In genomic region chr17:47629717-47630677, GRCm38 (mm10) we compare ENCODE assay signal across 8 mouse cellular contexts. TPM values are rescaled to one million over a fixed set of nuclear protein-coding genes. Genes with fewer than 3 reads are reported as not detected.
DNase-seq lines count a peak whose midpoint lies in the region; ATAC-seq and TF ChIP-seq lines count a peak whose summit lies in the region.

No protein-coding gene starts in this region.

- peak; percentile 37 for DNase-seq in urinary bladder, postnatal 14 days (ENCODE audit: low spot score)
- no peak for DNase-seq in urinary bladder, postnatal 36 days (ENCODE audit: low spot score in 2 of 2)
- peak; percentile 28 to 36 for DNase-seq in heart, adult 9 months (ENCODE audit: low spot score in 2 of 2)
- DNase-seq in liver, postnatal 0 days = peak; percentile 77
- no peak for DNase-seq in Muller cell, postnatal 12 days (ENCODE audit: inconsistent ontology term)

- H3K4me2 ChIP-seq in kidney, embryonic 15.5 days = peak overlapping the region; percentile 92
- H3K4me2 ChIP-seq in liver, postnatal 0 days (ENCODE audit: low read depth, low read length) = peak overlapping the region; percentile 100
- H3K4me2 ChIP-seq in neural tube, embryonic 15.5 days = peak overlapping the region; percentile 87

- no peaks in the 10 kb centered on the region for H3K27me3 ChIP-seq in kidney, embryonic 15.5 days
- H3K27me3 ChIP-seq in liver, postnatal 0 days (ENCODE audit: insufficient read depth, low read length) = no peaks in the 10 kb centered on the region
- no peaks in the 10 kb centered on the region for H3K27me3 ChIP-seq in neural tube, embryonic 15.5 days (replicated peaks)

- no peak; the same call in 1 of the 2 replicates for TF ChIP-seq CTCF in liver, postnatal 0 days (IDR thresholded peaks at IDR 0.05; ENCODE audit: low read depth)

- H3K36me3 ChIP-seq in kidney, embryonic 15.5 days = peaks cover 23% of the 10 kb centered on the region
- H3K36me3 ChIP-seq in liver, postnatal 0 days (replicated peaks; ENCODE audit: insufficient read depth, low read length) = peaks cover 12% of the 10 kb centered on the region
- H3K36me3 ChIP-seq in neural tube, embryonic 15.5 days = 0 out of 2 replicates have a peak, but pooled peaks cover 4% of the 10 kb centered on the region

- H3K27ac ChIP-seq in kidney, embryonic 15.5 days = peak overlapping the region; percentile 96
- H3K27ac ChIP-seq in liver, postnatal 0 days (ENCODE audit: low read depth) = peak overlapping the region; percentile 98
- H3K27ac ChIP-seq in neural tube, embryonic 15.5 days (replicated peaks) = peak overlapping the region; percentile 97

- H3K9ac ChIP-seq in kidney, embryonic 15.5 days = peak overlapping the region; percentile 76
- H3K9ac ChIP-seq in liver, postnatal 0 days (replicated peaks) = peak overlapping the region; percentile 88
- H3K9ac ChIP-seq in neural tube, embryonic 15.5 days (replicated peaks) = peak overlapping the region; percentile 78

- under 1% methylated on average over 60 of the region's 61 CpGs for WGBS in kidney, embryonic 15.5 days
- WGBS in liver, postnatal 0 days (ENCODE audit: insufficient replicate concordance) = 3% methylated on average over 59 of the region's 61 CpGs
- WGBS in neural tube, embryonic 15.5 days = under 1% methylated on average over 54 of the region's 61 CpGs

- H3K4me1 ChIP-seq in kidney, embryonic 15.5 days = peaks cover 34% of the 10 kb centered on the region
- peaks cover 23% of the 10 kb centered on the region for H3K4me1 ChIP-seq in liver, postnatal 0 days (ENCODE audit: insufficient read depth)
- peaks cover 46% of the 10 kb centered on the region for H3K4me1 ChIP-seq in neural tube, embryonic 15.5 days

- TF ChIP-seq EP300 in liver, postnatal 0 days (IDR thresholded peaks at IDR 0.05; ENCODE audit: low read depth) = no peak

- no peaks in the 10 kb centered on the region for H3K9me3 ChIP-seq in kidney, embryonic 15.5 days (replicated peaks)
- no peaks in the 10 kb centered on the region for H3K9me3 ChIP-seq in liver, postnatal 0 days (ENCODE audit: low read length)
- no peaks in the 10 kb centered on the region for H3K9me3 ChIP-seq in neural tube, embryonic 15.5 days (replicated peaks)

- peak overlapping the region; percentile 83 for H3K4me3 ChIP-seq in kidney, embryonic 15.5 days (replicated peaks)
- H3K4me3 ChIP-seq in liver, postnatal 0 days (ENCODE audit: low read depth, low read length) = peak overlapping the region; percentile 95
- H3K4me3 ChIP-seq in neural tube, embryonic 15.5 days (replicated peaks) = peak overlapping the region; percentile 88

- peak; percentile 41 for ATAC-seq in common myeloid progenitor, adult 5-6 weeks (replicated peaks; ENCODE audit: low read depth, poor library complexity, severe bottlenecking)
- ATAC-seq in kidney, embryonic 15.5 days (replicated peaks; ENCODE audit: low FRiP score) = peak; percentile 58
- peak; percentile 66 for ATAC-seq in liver, postnatal 0 days
- peak; percentile 62 for ATAC-seq in neural tube, embryonic 15.5 days (ENCODE audit: low FRiP score)

RNA-seq across cellular contexts. Expression of gene Usp49, which starts 0.5 kb away (rescaled TPM):
- 4.9 and 11.4 TPM in 2 replicates for total RNA-seq in common myeloid progenitor, adult 5-6 weeks (2017)
- 4.6 and 5.0 TPM in 2 replicates for polyA plus RNA-seq in kidney, embryonic 15.5 days (2015; fragmentation: Nextera tagmentation; extraction: Ambion mirVana)
- polyA plus RNA-seq in liver, postnatal 0 days (2015; fragmentation: Nextera tagmentation; extraction: Ambion mirVana) = 1.2 and 1.6 TPM in 2 replicates
- polyA plus RNA-seq in neural tube, embryonic 15.5 days (2015; fragmentation: Nextera tagmentation; extraction: Ambion mirVana) = 6.1 and 6.8 TPM in 2 replicates

RNA-seq across cellular contexts. Expression of gene Gm20517, which starts 18.6 kb away (rescaled TPM):
- 0.69 and 0.97 TPM in 2 replicates for total RNA-seq in common myeloid progenitor, adult 5-6 weeks (2017)
- polyA plus RNA-seq in kidney, embryonic 15.5 days (2015; fragmentation: Nextera tagmentation; extraction: Ambion mirVana) = 0.81 and 1.4 TPM in 2 replicates
- polyA plus RNA-seq in liver, postnatal 0 days (2015; fragmentation: Nextera tagmentation; extraction: Ambion mirVana) = 0.79 and 0.82 TPM in 2 replicates
- 2.5 and 2.9 TPM in 2 replicates for polyA plus RNA-seq in neural tube, embryonic 15.5 days (2015; fragmentation: Nextera tagmentation; extraction: Ambion mirVana)

RNA-seq across cellular contexts. Expression of gene Med20, which starts 18.6 kb away (rescaled TPM):
- 32.2 and 42.8 TPM in 2 replicates for total RNA-seq in common myeloid progenitor, adult 5-6 weeks (2017)
- polyA plus RNA-seq in kidney, embryonic 15.5 days (2015; fragmentation: Nextera tagmentation; extraction: Ambion mirVana) = 45.7 TPM in 2 replicates
- polyA plus RNA-seq in liver, postnatal 0 days (2015; fragmentation: Nextera tagmentation; extraction: Ambion mirVana) = 13.5 and 14.4 TPM in 2 replicates
- 36.9 and 39.8 TPM in 2 replicates for polyA plus RNA-seq in neural tube, embryonic 15.5 days (2015; fragmentation: Nextera tagmentation; extraction: Ambion mirVana)

RNA-seq across cellular contexts. Expression of gene Bysl, which starts 18.7 kb away (rescaled TPM):
- total RNA-seq in common myeloid progenitor, adult 5-6 weeks (2017) = 14.7 and 18.3 TPM in 2 replicates
- 23.8 and 26.5 TPM in 2 replicates for polyA plus RNA-seq in kidney, embryonic 15.5 days (2015; fragmentation: Nextera tagmentation; extraction: Ambion mirVana)
- 8.9 and 10.6 TPM in 2 replicates for polyA plus RNA-seq in liver, postnatal 0 days (2015; fragmentation: Nextera tagmentation; extraction: Ambion mirVana)
- polyA plus RNA-seq in neural tube, embryonic 15.5 days (2015; fragmentation: Nextera tagmentation; extraction: Ambion mirVana) = 34.7 and 37.1 TPM in 2 replicates

RNA-seq across cellular contexts. Expression of gene Tomm6, which starts 58.2 kb away (rescaled TPM):
- total RNA-seq in common myeloid progenitor, adult 5-6 weeks (2017) = 64.8 and 74.6 TPM in 2 replicates
- 381 and 386 TPM in 2 replicates for polyA plus RNA-seq in kidney, embryonic 15.5 days (2015; fragmentation: Nextera tagmentation; extraction: Ambion mirVana)
- 268 and 275 TPM in 2 replicates for polyA plus RNA-seq in liver, postnatal 0 days (2015; fragmentation: Nextera tagmentation; extraction: Ambion mirVana)
- 301 and 304 TPM in 2 replicates for polyA plus RNA-seq in neural tube, embryonic 15.5 days (2015; fragmentation: Nextera tagmentation; extraction: Ambion mirVana)

Comparison
In these comparisons a context has a peak if more than half of its experiments do, and no peak if none do; other contexts are left out.
1. DNase-seq: peak in urinary bladder, postnatal 14 days (single experiment), heart, adult 9 months (2 of 2) and liver, postnatal 0 days (single experiment); none in urinary bladder, postnatal 36 days (0 of 2) and Muller cell, postnatal 12 days (single experiment).
2. Peak in every context shown above with its lines, with median percentiles within 50 percentile points of each other: ATAC-seq, H3K27ac ChIP-seq, H3K4me2 ChIP-seq, H3K4me3 ChIP-seq and H3K9ac ChIP-seq.